Mouse (Mus musculus) E14TG2a.4 (cell line): ENCODE measurements around the gene 2310034G01Rik.

Source experiments
- CTCF ChIP-seq: conservative IDR thresholded peaks from 2 replicates; pipeline ENCODE4 v1.5.1; 2014; ENCODE audit warnings: low read length
- POU5F1 ChIP-seq: IDR thresholded peaks from 2 replicates; pipeline ENCODE4 v1.6.1; 2014; ENCODE audit warnings: low read length, borderline replicate concordance

DNA sequence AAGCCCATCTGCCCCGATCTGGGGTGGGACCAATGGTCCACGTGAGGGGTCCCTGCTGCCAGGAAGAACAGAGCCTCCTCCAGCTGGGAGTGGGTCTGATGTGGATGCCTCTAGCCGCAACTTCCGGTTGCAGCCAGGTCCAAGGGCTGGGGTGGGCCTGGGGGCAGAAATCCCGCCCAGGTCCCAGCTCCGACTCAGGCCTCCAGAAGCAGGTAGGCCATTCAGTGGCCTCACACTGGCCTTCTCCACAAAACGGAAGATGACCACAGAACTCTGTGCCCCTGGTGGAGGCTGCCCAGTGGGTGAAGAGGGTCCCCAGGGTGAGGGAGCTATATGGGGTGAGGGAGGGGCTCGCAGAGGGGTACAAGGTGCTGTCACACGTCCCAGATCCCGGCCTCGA is 25.7 kb downstream of the 2310034G01Rik start:
- TF ChIP-seq CTCF (no peak), POU5F1 (no peak)
